Mouse (Mus musculus): Measurements from ENCODE around the gene Mrpl21.

GRCm38 (mm10) chr19:3266136-3266535, 16.6 kb upstream of the Mrpl21 start:
- TF ChIP-seq CTCF (IDR thresholded peaks at IDR 0.05; ENCODE audit: low read depth) (no peak), EP300 (IDR thresholded peaks at IDR 0.05; ENCODE audit: low read depth) (no peak)

All from heart, postnatal 0 days (tissue).